Mouse (Mus musculus) megakaryocyte-erythroid progenitor cell, adult 5-6 weeks (primary cell): ENCODE measurements around the gene Mcemp1. TPM values are rescaled to one million over a fixed set of nuclear protein-coding genes. Genes with fewer than 3 reads are reported as not detected.

ENCODE experiments used
- ATAC-seq: replicated peaks from 2 replicates; pipeline ENCODE4 v1.8.0; 2016; ENCODE audit warnings: mild to moderate bottlenecking, inconsistent platforms; ENCODE audit not compliant: severe bottlenecking, poor library complexity, low FRiP score, low TSS enrichment
- total RNA-seq, 2 experiments: library from RNA; stranded (forward) in 1 of 2; stranded (reverse) in 1 of 2; fragments of 200-1000, 215-1000 nt in 1 of 2; fragments of >200 nt in 1 of 2; fragmentation: Nextera tagmentation in 1 of 2; gene quantifications; 2 replicates each; pipeline ENCODE4 v1.2.3; 2014 to 2017

Mcemp1 gene
- total RNA-seq, 2 experiments from 2014 or later: not detected

DNA sequence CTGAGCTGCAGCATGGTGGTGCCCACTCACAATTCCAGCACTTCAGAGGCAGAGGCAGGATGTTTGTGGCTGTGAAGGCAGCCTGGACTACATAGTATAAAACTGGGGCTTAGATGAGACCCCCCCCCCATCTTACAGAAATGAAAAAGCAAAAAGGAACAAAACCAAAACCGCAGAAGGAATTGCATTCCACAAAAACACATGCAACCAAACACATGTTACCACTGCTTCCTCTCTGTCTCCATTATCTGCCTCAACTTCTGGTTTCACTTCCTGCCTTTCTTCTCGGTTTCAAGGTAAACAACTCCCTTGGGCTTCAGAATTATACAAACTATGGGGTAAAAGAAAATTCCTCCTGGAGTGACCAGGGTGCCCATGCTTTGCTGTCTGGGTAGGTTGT, 46.1 kb downstream of the Mcemp1 start:
- no peak for ATAC-seq

DNA sequence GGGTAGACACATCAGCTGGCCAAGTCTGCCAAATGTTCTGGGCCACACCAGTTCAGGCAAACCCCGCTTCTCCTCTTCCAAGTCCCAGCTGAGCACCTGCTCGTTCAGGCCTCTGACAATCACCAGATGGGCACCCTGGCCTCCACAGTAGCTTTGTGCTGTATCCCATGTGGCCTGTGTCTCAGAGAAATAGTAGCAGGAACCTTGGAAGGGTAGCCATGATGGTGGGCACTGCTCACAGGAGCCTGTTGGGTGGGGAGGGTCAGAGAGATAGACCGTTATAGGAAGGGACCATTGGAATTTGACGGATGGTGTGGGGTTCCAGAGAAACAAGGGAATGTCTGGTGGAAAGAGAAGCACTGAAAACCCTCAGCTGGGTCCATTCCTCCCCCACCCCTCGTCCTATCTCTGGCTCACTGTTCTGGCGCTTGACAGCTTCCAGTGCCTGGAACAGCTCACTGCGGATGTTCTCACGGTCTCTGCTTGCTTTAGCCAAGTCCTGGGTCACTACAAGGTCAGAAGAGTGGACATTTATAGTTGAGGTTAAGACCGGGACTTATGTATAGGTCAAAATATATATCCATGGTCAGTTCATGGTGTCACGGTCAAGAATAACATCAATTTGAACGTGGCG, 51.9 kb downstream of the Mcemp1 start:
- ATAC-seq: no peak

DNA sequence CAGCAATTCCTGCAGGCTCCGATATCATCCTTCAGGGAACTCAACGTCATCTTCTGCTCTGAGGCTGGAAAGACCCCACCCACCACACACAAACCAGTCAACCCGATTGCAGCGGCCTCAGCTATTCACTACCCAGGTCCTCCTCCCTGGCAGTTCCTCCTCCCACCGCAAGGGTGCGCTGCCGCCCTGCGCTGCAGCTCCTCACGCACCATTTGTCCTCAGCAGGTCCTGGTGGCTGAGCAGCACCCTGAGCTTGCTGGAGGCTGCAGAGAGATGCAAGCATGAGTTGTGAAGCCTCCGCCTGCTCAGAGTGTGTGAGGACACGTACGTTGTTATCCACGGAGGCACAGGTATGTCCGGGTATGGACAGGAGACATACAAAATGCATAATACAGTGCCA, 53.0 kb downstream of the Mcemp1 start:
- peak; percentile 97 for ATAC-seq

Other genes starting within 250 kb of the Mcemp1 start
- 2.0 and 3.0 TPM in 2 replicates for gene Pex11g, start 198.1 kb upstream of the Mcemp1 start, total RNA-seq (2014; fragmentation: Nextera tagmentation)
- gene Pex11g, start 198.1 kb upstream of the Mcemp1 start, total RNA-seq (2017): 1.3 and 6.2 TPM in 2 replicates
- not detected in 2 replicates for gene Tex45, start 194.9 kb upstream of the Mcemp1 start, total RNA-seq (2014; fragmentation: Nextera tagmentation)
- not detected in 2 replicates for gene Tex45, start 194.9 kb upstream of the Mcemp1 start, total RNA-seq (2017)
- gene Zfp358, start 172.6 kb upstream of the Mcemp1 start, total RNA-seq (2014; fragmentation: Nextera tagmentation): 8.8 and 9.3 TPM in 2 replicates
- 2.7 and 5.9 TPM in 2 replicates for gene Zfp358, start 172.6 kb upstream of the Mcemp1 start, total RNA-seq (2017)
- gene Mcoln1, start 165.3 kb upstream of the Mcemp1 start, total RNA-seq (2014; fragmentation: Nextera tagmentation): 47.2 and 49.7 TPM in 2 replicates
- 21.0 and 23.1 TPM in 2 replicates for gene Mcoln1, start 165.3 kb upstream of the Mcemp1 start, total RNA-seq (2017)
- 80.9 and 107 TPM in 2 replicates for gene Pnpla6, start 150.4 kb upstream of the Mcemp1 start, total RNA-seq (2014; fragmentation: Nextera tagmentation)
- 28.9 and 35.4 TPM in 2 replicates for gene Pnpla6, start 150.4 kb upstream of the Mcemp1 start, total RNA-seq (2017)
- gene C330021F23Rik, start 97.8 kb upstream of the Mcemp1 start, total RNA-seq (2014; fragmentation: Nextera tagmentation): not detected in 2 replicates
- gene C330021F23Rik, start 97.8 kb upstream of the Mcemp1 start, total RNA-seq (2017): 0.61 and 1.0 TPM in 2 replicates
- 1.6 and 3.8 TPM in 2 replicates for gene Camsap3, start 78.5 kb upstream of the Mcemp1 start, total RNA-seq (2014; fragmentation: Nextera tagmentation)
- gene Camsap3, start 78.5 kb upstream of the Mcemp1 start, total RNA-seq (2017): 0.42 and 0.52 TPM in 2 replicates
- 45.6 and 55.5 TPM in 2 replicates for gene Xab2, start 44.4 kb upstream of the Mcemp1 start, total RNA-seq (2014; fragmentation: Nextera tagmentation)
- 44.9 and 53.9 TPM in 2 replicates for gene Xab2, start 44.4 kb upstream of the Mcemp1 start, total RNA-seq (2017)
- 59.9 and 94.7 TPM in 2 replicates for gene Pet100, start 44.2 kb upstream of the Mcemp1 start, total RNA-seq (2014; fragmentation: Nextera tagmentation)
- 152 and 217 TPM in 2 replicates for gene Pet100, start 44.2 kb upstream of the Mcemp1 start, total RNA-seq (2017)
- gene Pcp2, start 40.2 kb upstream of the Mcemp1 start, total RNA-seq (2014; fragmentation: Nextera tagmentation): not detected in 2 replicates
- not detected in 2 replicates for gene Pcp2, start 40.2 kb upstream of the Mcemp1 start, total RNA-seq (2017)
- gene Stxbp2, start 34.8 kb upstream of the Mcemp1 start, total RNA-seq (2014; fragmentation: Nextera tagmentation): 141 and 196 TPM in 2 replicates
- gene Stxbp2, start 34.8 kb upstream of the Mcemp1 start, total RNA-seq (2017): 49.2 and 49.8 TPM in 2 replicates
- not detected in 2 replicates for gene Retn, start 10.0 kb upstream of the Mcemp1 start, total RNA-seq (2014; fragmentation: Nextera tagmentation)
- not detected in 2 replicates for gene Retn, start 10.0 kb upstream of the Mcemp1 start, total RNA-seq (2017)
- 4.7 TPM in 1 of 2 replicates, not detected in the other for gene Fcor, start 6.6 kb downstream of the Mcemp1 start, total RNA-seq (2014; fragmentation: Nextera tagmentation)
- 19.2 TPM in 1 of 2 replicates, not detected in the other for gene Fcor, start 6.6 kb downstream of the Mcemp1 start, total RNA-seq (2017)
- gene Trappc5, start 10.5 kb downstream of the Mcemp1 start, total RNA-seq (2014; fragmentation: Nextera tagmentation): 14.3 and 16.1 TPM in 2 replicates
- 22.2 and 31.3 TPM in 2 replicates for gene Trappc5, start 10.5 kb downstream of the Mcemp1 start, total RNA-seq (2017)
- not detected in 2 replicates for gene Fcer2a, start 28.4 kb downstream of the Mcemp1 start, total RNA-seq (2014; fragmentation: Nextera tagmentation)
- gene Fcer2a, start 28.4 kb downstream of the Mcemp1 start, total RNA-seq (2017): 0.38 TPM in 1 of 2 replicates, not detected in the other
- not detected in 2 replicates for gene Clec4g, start 54.9 kb downstream of the Mcemp1 start, total RNA-seq (2014; fragmentation: Nextera tagmentation)
- gene Clec4g, start 54.9 kb downstream of the Mcemp1 start, total RNA-seq (2017): not detected in 2 replicates
- gene Cd209a, start 83.2 kb downstream of the Mcemp1 start, total RNA-seq (2014; fragmentation: Nextera tagmentation): not detected in 2 replicates
- gene Cd209a, start 83.2 kb downstream of the Mcemp1 start, total RNA-seq (2017): 0.19 TPM in 1 of 2 replicates, not detected in the other
- not detected in 2 replicates for gene Cd209e, start 188.6 kb downstream of the Mcemp1 start, total RNA-seq (2014; fragmentation: Nextera tagmentation)
- not detected in 2 replicates for gene Cd209e, start 188.6 kb downstream of the Mcemp1 start, total RNA-seq (2017)
- not detected in 2 replicates for gene Cd209d, start 212.8 kb downstream of the Mcemp1 start, total RNA-seq (2014; fragmentation: Nextera tagmentation)
- gene Cd209d, start 212.8 kb downstream of the Mcemp1 start, total RNA-seq (2017): not detected in 2 replicates